Mouse (Mus musculus) lung, postnatal 4 days (tissue): ENCODE data around the gene Sergef.

Source experiments
- DNase-seq, 2 experiments: peaks; one replicate each; pipeline ENCODE4 v3.0.0; 2021

The Sergef gene

GRCm38 (mm10) chr7:46486761-46487160 is 152.8 kb downstream of the Sergef start:
- no peak for DNase-seq

- DNase-seq = no peak
Observed at GRCm38 (mm10) chr7:46484223-46484622, 155.4 kb downstream of the Sergef start.

- no peak for DNase-seq
Observed at GRCm38 (mm10) chr7:46483050-46483449, 156.6 kb downstream of the Sergef start.

GRCm38 (mm10) chr7:46482099-46482531 is 157.5 kb downstream of the Sergef start:
- DNase-seq = peak; percentile 15 to 44

DNA sequence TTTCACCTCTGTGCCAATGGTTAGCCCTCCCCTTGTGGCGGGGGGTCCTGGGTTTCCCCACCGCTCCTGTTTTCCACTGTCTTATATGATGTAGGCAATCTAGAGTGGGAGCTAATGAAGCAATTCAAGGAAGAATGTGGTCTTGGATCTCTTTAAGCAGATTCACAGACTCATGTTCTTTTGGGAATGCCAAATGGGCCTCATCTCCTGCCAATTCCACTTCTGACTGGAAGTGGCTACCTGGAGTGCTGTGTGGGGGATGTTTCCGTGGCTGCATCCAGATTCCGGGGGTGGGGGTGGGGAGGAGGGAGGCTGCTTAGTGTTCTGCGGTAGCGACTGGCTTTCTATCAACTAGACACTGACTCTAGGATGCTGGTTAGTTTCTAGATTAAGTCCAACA is 159.8 kb downstream of the Sergef start:
- no peak for DNase-seq

DNA sequence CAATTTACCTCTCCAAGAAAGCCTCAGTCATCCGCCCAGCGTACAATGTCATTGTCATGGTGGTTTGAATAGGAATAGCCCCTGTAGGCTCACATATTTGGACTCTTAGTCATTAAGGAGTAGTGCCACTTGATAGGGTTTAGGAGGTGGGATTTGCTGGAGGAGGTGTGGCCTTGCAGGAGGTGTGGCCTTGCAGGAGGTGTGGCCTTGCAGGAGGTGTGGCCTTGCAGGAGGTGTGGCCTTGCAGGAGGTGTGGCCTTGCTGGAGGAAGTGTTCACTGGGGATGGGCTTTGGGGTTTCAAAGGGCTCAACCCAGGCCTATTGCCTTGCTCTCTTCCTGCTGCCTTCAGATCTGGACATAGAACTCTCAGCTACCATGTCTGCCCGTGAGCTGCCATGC is 162.2 kb downstream of the Sergef start:
- no peak for DNase-seq

DNA sequence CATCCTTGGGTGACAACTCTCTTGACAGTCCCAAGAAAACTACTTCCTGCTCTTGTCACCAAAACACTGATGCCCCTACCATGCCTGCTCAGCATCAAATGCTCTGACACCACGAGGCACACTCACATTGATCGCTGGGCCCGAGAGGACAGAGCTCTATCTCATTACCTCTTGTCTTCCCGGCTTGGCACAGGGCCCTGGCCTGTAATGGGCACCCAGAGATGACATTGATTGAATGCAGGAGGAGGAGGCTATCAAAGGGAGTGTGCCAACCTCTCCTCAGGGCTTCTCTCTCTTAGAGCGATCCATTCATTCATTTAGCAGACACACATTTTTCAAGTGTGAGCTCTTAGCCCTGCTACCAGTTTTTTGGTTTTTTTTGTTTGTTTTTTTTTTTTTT is 164.1 kb downstream of the Sergef start:
- DNase-seq = no peak

DNA sequence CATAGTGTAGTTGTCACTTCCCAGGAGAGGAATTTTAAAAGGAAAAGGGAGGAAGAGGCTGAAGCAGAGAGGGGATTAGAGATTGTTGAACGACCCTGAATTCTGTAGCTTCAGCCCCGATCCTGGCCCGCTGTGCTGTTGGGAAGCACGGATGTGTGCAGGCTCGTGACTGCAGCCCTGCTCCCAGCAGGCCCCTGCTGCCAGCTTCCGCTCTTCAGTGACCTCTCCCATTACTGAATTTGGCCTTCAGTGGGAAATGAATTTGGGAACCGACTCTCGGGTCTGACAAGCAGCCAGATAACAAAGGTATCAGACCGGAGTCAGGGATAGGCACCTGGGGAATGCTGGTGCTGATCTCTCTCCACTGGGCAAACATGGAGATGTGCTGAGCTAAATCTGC is 166.5 kb downstream of the Sergef start:
- DNase-seq = no peak

GRCm38 (mm10) chr7:46471054-46471737 is 168.4 kb downstream of the Sergef start:
- DNase-seq = no peak

- DNase-seq = no peak
Observed at GRCm38 (mm10) chr7:46469542-46469941, 170.1 kb downstream of the Sergef start.

GRCm38 (mm10) chr7:46466422-46466981 is 173.1 kb downstream of the Sergef start:
- peak in 1 of 2 experiments; percentile 41 for DNase-seq

DNA sequence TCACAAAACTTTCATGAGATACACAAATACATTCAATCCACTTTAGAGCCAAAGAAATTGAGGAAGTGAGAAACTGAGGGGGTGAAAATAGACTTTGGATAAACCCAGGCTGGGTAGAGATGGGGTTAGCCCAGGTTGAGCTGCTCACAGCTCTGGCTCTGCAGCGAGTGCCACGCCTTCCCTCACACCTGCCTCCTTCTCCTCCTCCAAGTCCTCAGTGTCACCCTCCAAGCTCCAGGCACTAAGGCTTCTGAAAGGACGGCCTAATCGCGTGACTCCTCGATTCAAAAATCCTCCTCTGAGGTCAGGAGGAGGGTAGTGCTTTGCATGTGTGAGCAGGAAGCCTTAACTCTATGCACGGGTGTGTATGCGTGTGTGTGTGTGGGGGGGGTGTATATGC is 176.5 kb downstream of the Sergef start:
- DNase-seq = no peak

DNA sequence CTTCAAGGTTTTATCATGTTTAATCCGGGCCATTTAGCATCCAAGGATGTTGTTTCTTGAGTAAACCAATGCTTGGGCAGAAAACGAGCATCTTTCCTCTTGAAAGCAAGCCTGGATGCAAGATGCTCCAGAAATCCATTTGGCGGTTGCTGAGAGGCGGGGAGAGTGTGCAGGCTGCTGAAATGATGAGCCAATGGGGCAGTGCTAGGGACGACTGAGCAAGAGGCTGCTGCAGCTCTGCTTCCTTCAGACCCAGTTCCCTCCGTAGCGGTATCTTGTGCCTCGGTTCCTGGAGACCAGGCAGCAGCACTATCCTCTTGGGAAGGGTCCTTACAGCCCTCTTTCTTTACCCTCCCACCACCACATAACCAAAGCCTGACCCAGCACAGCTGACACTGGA is 177.3 kb downstream of the Sergef start:
- no peak for DNase-seq

GRCm38 (mm10) chr7:46459605-46460245 is 179.9 kb downstream of the Sergef start:
- no peak for DNase-seq

DNA sequence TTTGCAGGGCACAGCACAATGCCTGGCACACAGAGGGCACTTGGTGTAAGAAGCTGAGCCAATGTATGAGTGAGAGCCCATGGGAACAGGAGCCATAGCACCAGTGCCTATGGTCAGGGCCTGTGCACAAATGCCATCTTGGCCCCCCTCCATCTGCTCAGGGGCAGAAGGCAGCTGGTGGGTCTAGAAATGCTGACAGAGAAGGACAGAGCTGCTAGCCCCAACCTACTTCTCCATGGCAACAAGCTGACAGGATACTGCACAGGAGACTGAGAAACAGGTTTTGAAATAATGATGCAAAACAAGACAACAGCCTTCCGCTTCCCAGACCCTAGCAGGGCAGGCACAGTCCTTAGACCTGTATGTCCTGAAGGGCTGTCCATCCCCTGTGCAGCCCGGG is 180.4 kb downstream of the Sergef start:
- DNase-seq = no peak

GRCm38 (mm10) chr7:46457889-46458288 is 181.7 kb downstream of the Sergef start:
- no peak for DNase-seq

GRCm38 (mm10) chr7:46453930-46454679 is 185.5 kb downstream of the Sergef start:
- DNase-seq = no peak

GRCm38 (mm10) chr7:46448922-46449645 is 190.5 kb downstream of the Sergef start:
- no peak for DNase-seq

- DNase-seq = no peak
Observed at GRCm38 (mm10) chr7:46447473-46448165, 192.0 kb downstream of the Sergef start.

DNA sequence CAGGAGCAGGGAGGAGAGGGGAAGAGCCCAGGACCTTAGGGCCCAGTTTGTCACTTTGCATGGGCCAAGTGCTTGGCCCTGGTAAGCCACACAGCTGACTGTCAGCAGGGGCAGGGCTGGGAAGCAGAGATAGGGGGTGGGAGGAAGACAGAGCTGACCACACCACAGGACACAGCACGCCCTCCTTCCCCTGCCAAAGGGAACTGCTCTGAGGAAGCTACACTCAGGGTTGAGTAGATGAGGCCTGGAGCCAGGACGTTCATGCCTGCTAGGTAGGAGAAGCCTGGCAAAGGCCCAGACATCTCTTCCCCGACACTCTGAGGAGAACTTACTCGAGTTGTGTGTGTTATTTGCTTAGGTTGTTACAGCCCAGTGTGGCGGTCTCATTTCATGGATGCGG is 193.7 kb downstream of the Sergef start:
- no peak for DNase-seq

DNA sequence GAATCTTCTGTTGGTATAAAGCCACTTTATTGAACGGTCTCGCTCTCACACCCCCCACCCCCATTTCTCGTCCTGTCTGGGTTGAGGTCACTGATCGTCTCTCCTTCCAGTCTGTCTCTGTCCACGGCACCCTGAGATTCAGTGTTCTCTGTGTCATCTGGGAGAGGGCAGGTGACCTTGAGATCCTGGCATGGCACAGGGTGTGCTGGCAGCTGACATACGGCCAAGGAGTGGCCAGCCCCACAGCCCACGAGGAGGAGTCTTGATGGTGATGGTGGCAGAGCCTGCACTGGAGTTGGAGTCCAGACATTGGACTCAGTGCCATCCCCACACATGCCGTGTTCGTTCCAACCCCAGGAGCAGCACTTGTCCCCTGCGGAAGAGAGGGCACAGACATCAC is 196.4 kb downstream of the Sergef start:
- no peak for DNase-seq

DNA sequence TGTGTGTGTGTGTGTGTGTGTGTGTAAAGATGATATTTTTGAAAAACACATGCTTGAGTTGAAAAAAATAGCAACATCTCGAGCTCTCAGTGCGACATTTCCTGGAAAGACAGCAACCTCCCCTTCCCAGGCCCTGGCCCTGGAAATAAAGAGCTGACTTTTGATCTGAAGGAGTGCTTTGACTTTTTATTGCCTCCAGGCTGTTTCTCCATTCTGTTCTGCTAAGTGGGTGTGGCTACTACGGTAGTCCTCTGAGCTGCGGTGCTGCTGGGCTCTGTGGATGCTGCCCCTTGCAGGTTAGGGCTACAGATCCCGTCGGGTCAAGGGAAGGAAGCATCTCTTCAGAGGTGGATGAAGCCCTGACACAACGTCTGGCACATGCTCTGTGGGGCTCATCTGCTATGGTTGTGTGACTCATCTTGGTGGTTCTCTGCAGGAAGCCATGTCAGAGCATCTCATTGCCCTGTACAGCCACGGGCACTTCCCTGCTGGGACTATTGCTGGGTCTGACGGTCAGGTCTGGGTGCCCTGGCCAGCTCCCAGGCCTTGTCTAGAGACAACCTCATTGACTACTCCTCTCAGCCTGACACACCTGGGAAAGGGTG is 201.0 kb downstream of the Sergef start:
- no peak for DNase-seq
